Mouse (Mus musculus): Measurements from ENCODE around the gene Prrc2b.

Prrc2b gene

DNA sequence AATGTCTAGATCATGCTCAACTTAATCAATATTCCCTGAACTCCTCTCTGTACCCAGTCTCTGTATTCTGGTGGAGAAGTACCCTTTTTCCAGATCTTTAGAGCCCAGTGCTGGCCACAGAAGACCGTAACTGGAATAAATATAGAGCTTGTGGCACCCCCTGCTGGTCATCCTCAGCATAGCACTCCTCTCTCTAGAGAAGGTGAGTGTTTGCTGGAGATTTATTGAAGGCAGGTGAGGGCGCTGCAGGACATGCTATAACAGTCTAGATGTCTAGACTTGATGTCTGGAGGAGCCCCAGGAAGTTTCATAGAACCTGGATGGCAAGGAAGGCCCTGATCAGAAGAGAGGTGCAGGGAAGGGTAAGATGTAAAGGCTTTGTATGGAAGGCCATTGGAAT, 16.8 kb upstream of the Prrc2b start:
- peak; percentile 45 to 71 for DNase-seq (ENCODE audit: low read depth in 1 of 2, low spot score in 2 of 2)

DNA sequence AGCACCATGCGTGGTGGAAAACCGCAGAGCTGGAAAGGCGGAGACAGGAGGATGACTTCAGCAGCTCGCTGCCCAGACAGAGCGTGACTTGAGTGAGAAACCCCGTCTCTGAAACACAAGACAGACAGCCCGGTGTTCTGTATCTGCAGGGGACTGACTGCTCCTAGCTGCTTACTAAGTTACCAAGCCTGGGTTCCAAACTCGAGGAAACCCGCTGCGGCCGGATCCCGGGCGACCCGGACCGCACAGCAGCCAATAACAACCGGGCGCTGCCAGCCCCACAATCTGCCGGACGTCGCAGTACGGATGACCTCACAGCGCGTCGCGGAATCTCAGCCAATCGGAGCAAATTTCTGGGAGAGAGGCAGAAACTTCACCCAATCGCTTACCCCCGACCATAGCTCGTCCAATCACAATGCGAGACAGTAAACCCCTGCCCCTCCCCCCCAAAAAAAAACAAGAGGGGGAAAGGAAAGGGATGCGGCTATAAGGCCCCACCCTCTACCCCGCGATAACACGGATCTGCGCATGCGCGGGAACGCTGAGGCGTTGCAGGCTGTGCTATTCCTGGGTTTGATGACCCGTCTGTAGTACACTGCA, 13.1 kb upstream of the Prrc2b start:
- DNase-seq (ENCODE audit: low read depth in 1 of 2, low spot score in 2 of 2): peak; percentile 88 to 89

DNA sequence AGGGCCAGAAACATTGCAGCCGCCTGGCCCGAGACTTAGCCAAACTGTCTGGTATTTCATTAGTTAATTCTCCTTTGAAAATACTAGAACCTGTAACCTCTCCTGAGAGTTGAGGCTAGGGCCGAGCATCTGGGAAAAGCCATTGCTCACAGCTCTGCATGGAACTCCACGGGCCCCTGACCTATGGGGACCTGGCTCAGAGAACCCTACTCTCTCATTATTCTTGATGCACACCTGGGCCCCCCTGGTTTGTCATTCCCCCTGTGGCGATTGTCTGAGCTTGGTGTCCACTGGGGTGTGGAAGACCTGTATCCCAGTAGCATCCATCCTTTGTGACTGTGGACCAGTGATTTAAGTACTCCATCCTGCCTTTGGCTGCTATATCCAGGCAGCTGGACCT, 11.5 kb upstream of the Prrc2b start:
- DNase-seq (ENCODE audit: low read depth in 1 of 2, low spot score in 2 of 2): no peak

DNA sequence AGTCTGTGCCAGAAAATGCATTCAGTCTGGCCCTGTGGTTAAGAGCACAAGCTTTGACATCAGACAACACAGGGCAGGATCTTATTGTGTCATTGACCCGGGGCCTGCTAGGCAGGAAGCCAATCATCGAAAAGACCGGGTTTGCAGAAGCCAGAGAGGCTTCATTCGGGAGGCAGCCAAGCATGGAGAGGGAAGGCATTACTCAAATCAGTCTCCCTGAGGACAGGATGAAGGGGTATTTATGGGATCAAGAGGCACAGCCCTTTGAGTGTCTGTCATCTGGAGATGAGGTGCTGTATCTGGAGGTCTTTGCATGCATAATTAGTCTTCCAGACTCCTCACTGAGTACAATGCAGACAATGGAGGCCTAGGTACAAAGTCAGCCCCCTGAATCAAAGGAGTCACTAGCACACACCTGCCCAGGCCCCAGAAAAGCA, 10.4 kb upstream of the Prrc2b start:
- DNase-seq (ENCODE audit: low read depth in 1 of 2, low spot score in 2 of 2): no peak

DNA sequence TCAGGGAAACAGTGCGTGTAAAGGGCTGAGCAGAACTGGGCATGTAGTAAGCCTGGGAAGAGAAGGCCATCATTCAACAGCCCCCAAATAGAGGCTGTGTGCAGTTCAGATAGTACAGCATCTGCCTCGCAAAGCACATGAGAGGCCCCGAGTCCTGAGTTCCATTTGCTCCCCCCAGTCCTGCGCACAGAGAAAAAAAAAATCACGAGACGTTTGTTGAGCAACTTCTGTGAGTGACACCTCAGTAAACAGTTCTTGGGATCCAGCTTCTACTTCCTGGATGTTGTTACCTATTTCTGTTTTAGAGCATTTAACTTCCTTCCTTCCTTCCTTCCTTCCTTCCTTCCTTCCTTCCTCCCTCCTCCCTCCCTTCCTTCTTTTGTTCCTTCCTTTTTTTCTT, 9.3 kb upstream of the Prrc2b start:
- DNase-seq (ENCODE audit: low read depth in 1 of 2, low spot score in 2 of 2): no peak

DNA sequence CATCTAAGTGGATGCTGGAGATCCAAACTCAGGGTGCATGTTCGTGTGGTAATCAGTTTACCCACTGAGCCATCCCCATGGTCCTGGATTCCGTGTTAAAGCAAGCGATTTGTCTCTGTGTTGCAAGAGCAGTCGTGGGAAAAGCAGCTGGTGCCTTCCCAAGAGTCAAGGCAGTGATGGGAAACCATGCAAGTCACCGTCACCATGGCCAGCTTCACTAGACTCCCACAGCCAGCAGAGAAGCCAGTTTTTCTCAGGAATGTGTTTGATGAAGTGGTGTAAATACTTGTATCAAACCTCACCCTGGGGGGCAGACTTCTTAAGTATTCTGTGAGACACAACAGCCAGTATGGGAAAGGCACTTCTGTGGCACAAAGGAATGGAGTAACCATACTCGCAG, 8.5 kb upstream of the Prrc2b start:
- DNase-seq (ENCODE audit: low read depth in 1 of 2, low spot score in 2 of 2): no peak

DNA sequence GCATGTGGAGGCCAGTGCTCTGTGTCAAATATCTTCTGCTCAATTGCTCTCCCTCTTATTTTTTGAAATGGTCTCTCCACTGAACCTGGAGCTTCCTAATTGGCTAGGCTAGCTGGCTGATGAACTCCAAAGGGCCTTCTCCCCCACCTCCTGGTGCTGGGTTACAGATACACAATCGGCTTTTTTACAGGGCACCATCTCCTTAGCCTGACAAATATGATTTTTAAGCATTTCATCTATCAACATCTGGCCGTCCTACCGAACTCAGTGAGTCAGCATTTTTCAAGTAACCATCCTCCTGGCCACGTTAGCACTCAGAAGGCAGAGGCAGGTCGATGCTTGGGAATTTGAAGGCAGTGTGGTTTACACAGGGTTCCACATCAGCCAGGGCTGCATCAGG, 6.2 kb upstream of the Prrc2b start:
- DNase-seq (ENCODE audit: low read depth in 1 of 2, low spot score in 2 of 2): no peak

DNA sequence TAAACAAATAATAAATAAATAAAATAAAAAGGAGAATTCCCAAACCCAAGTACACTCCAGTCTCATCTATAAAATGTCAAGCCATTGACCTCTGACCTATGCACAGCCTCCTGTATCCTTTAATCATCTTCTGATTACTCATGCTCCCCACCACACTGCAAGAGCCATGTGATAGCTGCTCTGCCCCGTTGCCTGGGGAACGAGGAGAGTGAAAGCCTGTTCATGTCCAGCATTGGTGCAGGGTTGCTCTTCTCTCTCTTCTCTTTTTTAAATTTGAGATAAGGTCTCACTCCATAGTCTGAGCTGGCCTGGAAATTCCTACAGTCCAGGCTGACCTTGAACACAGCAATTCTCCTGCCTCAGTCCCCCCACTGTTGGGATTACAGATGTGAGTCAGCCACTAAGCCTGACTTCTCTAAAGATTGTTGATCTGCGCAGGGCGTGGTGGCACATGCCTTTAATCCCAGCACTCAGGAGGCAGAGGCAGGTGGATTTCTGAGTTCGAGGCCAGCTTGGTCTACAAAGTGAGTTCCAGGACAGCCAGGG, 4.2 kb upstream of the Prrc2b start:
- no peak for DNase-seq (ENCODE audit: low read depth in 1 of 2, low spot score in 2 of 2)

DNA sequence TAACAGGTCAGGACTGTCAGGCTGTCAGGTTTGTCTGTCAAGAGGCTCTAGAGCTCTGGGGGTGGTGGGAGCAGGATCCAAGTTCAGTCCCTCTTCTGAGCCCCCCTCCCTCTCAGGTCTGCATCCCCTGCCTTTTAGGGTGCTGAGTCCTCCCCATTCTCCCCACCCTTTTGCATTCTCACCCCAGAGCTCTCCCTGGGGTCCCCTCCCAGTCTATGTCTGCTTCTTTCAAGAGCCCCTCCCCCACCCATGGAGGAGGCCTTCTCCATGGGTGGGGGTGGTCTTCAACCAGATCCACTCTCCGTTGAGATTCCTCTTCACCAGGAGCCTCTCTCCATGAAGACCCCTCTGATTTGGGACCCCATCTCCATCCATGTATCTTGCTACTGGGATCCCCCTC, 747 bp upstream of the Prrc2b start:
- no peak for DNase-seq (ENCODE audit: low read depth in 1 of 2, low spot score in 2 of 2)

DNA sequence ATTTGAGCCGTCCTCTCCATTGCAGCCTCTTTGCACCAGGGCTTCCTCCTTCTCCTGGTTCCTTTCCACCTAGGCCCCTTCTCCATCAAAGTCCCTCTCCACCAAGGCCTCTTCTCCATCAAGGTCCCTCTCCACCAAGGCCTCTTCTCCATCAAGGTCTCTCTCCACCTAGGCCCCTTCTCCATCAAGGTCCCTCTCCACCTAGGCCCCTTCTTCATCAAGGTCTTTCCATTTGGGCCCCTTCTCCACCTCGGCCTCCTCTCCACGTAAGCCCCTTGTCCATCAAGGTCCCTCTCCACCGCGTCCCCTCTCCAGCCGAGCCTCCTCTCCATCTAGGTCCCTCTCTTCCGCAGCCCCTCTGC, 339 bp upstream of the Prrc2b start:
- no peak for DNase-seq (ENCODE audit: low read depth in 1 of 2, low spot score in 2 of 2)

DNA sequence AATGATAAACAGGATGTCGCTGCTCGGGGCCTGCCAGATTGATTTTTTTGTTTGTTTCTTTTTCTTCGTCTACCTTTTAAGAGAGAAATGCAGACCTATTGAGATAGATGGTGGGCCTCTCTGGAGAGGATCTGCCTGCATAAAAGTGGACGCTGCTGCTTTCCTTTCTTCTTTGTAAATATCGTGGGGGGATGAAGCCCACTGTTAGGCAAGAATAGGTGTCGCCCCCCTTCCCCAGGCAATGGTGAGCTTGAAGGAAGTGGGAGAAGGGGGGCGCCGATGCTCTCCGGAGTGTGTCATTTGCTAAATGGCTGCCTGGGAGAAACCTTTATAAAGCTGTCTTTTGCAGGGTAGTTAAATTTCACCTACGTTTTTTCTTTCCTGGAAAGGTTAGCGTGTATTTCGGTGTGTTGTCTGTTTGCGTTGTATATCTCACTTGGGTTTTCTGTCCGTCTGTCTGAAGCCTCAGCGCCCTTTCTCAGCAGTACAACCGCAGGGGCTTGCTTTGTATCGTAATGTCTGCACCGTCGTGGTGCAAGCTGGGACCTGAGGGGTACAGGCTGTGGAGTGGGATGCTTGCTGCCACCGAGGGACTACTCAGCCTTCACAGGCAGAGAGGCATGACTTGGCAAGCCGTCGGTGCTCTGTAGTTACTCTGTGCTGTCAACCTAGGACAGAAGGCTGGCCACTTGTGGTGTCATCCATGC, 931 bp downstream of the Prrc2b start:
- DNase-seq (ENCODE audit: low read depth in 1 of 2, low spot score in 2 of 2): no peak

DNA sequence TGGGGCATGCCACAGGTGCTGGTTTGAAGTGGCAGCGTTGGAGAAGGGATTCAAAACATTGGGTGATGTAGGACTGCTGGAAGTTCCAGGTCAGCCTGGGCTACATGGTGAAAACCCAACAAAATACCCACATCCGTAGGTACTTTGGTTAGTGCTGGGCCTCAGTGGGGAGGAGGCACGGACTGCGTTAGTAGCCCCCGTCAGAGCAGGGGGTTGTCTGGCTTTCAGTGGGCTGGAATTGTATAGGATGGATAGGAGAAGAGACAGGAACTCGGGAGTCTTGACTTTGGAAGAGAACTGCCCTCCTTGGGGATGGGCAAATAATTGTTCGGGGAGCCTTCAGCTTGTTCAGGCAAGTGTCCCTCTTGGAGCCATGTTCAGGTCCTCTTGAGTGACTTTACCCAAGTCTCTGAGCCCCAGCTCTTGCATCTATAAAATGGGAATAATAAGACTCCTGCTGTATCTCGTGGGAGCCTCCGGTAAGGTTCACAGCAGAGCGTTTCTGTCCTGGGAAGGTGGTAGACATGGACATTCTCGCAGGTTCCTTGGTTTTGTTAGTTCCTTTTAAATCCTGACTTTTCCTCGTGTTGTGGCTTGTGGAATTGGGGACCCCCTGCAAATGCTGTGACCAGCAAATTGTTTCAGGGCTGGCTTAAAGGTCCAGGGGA, 1.6 kb downstream of the Prrc2b start:
- no peak for DNase-seq (ENCODE audit: low read depth in 1 of 2, low spot score in 2 of 2)

DNA sequence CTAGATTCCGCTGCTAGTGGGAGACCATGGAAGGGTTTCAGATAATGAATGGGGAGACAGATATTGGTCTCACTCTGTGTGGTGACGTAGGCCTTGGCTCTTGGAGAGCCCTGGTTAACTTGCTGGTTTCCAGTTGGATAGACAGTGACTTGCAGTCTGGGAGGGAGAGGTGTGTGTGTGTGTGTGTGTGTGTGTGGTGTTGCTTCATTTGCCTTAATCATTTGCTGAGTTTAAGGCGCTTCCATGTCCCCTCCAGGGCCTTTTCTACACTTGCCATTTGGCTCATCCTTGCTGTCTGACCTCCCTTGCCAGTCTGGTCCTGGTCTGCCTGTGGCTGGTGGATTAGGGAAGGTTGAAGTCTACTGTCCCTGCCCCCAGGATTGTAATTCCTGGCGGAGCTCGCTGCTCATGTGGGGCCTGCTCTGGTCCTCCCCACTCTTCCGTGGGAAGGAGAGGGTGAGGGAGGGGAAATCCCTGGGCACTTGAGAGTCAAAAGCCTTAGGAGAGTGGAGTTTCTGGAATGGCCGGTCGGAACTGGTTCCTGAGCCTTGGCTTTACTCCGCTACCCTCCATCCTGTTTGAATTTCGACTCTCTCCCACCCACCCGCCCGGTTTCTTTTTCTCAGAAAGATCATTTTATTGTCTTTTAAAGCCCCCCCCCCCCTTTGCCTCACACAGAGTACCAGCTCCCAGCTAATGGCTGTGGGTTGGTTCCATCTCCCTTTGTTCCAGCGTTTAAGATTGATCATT, 2.3 kb downstream of the Prrc2b start:
- no peak for DNase-seq (ENCODE audit: low read depth in 1 of 2, low spot score in 2 of 2)

DNA sequence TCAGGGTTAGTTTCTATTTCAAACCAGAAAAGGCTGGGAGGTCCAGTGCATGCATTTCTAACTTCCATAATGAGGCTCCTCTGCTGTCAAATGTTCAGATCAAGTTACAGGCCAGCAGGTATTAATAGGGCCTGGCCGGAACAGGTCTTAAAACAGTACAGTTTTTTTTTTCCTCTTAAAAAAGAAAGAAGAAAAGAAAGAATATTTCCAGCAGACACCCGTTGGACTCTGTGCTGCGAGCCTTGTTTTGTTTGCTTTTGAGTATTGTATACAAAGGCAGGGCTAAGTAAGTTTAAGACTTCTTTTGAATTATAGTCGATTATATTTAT, 2.9 kb downstream of the Prrc2b start:
- DNase-seq (ENCODE audit: low read depth in 1 of 2, low spot score in 2 of 2): no peak

DNA sequence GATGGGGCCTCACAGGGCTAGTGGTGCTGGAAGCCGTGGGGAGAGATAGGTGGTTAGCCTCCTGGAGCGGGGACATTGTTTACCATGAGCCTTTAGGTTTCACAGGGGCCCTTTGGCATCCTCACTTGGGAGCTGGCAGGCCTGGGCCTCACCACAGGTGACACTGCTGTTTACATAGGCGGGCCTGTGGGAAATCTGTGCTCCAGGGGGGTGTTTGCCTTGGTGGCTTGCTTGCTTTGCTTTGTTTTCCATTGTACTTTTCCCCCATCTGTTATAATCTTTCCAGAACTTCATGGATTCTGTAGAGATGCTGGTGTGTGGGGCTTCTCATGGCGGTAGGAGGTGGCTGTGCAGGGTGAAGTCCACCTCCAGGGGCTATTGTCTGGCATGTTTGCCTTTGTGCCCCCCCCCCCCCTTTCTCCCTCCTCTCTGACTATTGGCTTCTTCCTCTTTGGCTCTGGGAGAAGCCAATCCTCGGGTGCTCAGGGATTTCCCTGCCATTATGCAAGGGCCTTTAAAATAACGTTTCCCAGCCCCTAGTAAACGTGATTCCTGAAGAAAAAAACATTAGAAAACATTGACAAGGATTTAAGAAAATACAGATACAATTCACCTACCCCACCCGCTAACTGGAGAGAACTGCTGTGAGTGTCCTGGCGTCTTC, 3.6 kb downstream of the Prrc2b start:
- DNase-seq (ENCODE audit: low read depth in 1 of 2, low spot score in 2 of 2): no peak

DNA sequence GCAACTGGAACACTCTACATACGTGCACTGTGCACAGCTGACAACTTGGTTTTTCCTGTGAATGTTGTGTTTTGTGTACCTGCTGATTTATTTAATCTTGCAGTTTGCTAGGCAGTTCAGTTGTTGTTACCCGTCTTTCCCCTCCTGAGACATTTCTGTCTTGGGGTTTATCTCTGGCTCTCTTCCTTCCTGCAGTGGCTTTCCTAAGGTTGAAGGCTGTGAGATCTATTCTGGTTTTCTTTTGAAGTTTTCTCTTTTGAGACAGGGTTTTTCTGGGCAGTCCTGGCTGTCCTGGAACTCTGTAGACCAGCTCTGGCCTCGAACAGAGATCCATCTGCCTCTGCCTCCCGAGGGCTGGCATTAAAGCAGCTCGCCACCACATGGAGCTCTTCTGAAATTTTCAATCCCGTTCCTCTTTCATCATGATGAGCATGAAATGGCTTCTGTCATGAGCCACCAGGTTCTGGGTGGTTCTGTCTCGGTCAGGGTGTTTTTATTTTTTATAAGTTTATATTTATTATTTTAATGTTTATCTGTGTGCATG, 4.2 kb downstream of the Prrc2b start:
- DNase-seq (ENCODE audit: low read depth in 1 of 2, low spot score in 2 of 2): no peak

DNA sequence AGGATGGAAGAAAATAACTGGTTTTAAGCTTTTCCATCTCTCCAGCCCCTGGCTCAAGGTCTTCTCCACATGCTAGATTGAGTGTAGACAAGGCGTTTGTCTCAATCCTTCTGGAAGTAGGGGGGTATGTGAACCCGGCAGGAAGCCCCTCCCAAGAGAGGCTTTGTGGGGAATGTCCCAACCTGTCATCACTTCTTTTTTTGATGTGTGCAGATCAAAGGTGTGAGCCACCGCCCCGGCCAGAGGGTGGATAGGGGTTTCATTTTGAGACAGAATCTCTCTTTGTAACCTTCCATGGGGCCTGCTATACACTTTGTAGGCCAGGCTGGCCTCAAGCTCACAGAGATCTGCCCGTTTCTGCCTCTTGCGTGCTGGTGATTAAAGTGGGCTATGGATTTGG, 4.7 kb downstream of the Prrc2b start:
- DNase-seq (ENCODE audit: low read depth in 1 of 2, low spot score in 2 of 2): no peak

DNA sequence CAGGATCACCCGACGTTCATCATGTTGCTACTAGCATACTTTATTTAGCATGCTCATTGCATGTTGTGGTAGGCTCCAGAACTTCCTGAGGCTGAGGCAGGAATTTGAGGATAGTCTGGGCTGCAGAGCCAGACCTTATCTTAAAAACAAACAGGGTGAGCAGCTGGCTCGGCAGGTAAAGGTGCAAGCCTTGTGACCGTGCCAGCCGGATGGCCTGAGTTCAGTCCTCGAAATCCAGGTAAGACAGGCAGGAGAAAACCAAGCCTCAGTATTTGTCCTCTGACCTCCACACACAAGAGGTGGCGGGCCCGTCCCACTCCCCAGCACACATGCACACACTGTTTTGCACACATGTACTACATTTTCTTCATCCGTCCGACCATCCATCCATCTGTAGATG, 5.8 kb downstream of the Prrc2b start:
- no peak for DNase-seq (ENCODE audit: low read depth in 1 of 2, low spot score in 2 of 2)

DNA sequence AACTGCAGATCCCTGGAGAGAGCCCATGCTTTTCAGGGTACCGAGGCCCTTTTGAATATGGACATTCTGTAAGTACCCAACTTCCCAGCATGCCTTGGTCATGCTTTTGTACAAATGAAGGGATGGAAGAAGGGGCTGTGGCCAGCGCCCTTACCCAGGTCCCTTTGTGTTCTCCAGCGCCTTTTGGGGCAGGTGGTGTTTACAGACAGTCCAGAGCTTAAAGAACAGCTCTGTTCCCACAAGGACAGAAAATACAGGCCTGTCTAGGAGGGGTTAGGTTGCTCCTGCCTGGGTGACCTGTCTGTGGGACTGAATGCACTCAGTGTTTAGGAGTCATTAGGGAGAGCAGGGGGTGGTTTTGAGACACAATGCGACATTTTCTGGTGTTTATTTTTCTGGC, 6.4 kb downstream of the Prrc2b start:
- DNase-seq (ENCODE audit: low read depth in 1 of 2, low spot score in 2 of 2): no peak

DNA sequence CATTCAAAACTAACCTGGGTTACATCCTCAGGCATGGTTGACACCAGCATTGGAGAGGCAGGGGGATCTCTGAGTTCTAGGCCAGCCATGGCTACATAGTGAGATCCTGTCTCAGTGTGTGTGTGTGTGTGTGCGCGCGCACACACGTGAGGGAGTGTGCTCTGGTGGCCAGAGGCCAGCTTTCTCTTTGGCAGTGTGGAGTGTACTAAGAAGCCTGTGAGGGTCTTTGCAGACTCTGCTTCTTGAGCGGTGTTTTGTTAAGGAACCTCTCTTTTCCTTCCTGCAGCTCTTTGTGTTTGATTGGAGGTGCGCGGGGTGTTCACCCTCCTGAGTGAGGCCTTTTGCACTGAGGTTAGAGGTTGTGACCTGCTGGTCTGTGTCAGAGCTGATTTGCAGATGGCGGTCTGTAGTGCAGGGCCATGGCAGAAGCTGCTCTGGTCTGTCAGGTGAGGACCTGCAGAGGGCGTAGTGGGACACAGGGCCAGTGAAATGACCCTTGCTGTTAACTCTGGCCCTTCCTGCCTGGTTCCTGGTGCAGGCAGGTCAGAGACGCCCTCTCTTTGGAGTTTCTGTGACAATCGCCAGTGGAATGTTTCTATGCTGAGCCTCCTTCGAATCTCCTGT, 7.8 kb downstream of the Prrc2b start:
- no peak for DNase-seq (ENCODE audit: low read depth in 1 of 2, low spot score in 2 of 2)

DNA sequence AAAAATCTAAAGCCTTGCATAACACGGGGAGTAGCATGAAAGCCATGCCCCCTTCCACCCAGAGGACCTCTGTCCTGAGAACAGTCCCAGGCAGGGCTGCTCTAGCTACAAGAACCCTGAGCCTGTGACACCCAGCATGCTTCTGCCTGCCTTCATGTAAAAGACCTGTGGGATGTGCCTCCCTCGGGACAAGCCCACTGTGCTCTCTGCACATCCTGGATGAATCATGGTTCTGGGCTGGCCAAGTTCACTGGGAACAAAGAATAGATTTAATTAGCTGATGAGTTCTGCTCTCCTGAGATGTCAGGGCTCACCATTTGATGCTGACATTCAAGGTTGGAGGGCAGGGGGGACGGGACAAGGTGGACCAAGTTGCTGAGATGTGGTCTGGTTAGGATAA, 9.6 kb downstream of the Prrc2b start:
- DNase-seq (ENCODE audit: low read depth in 1 of 2, low spot score in 2 of 2): no peak

Data from monocyte, adult 2 months (primary cell).